Mouse (Mus musculus) myocyte (in vitro differentiated cells): Measurements from ENCODE around the gene March7. TPM values are rescaled to one million over a fixed set of nuclear protein-coding genes. Genes with fewer than 3 reads are reported as not detected.

Experiments
- H3K27me3 ChIP-seq: one replicate; pipeline ENCODE4 v1.6.1; 2011; ENCODE audit not compliant: control insufficient read depth, insufficient read depth, insufficient read length
- H3K36me3 ChIP-seq: one replicate; pipeline ENCODE4 v1.6.1; 2011; ENCODE audit not compliant: control insufficient read depth, insufficient read depth
- H3K4me2 ChIP-seq: one replicate; pipeline ENCODE4 v1.6.1; 2011; ENCODE audit warnings: low read depth, control low read depth
- H3K4me3 ChIP-seq: one replicate; pipeline ENCODE4 v1.5.1; 2011; ENCODE audit warnings: mild to moderate bottlenecking, control low read depth, moderate library complexity
- H3K79me2 ChIP-seq: one replicate; pipeline ENCODE4 v1.6.1; 2011; ENCODE audit not compliant: control insufficient read depth, insufficient read depth
- H3ac ChIP-seq: one replicate; pipeline ENCODE4 v1.6.1; 2011; ENCODE audit not compliant: control insufficient read depth, insufficient read length
- CEBPB ChIP-seq: IDR thresholded peaks from 2 replicates; pipeline ENCODE4 v1.6.1; 2011; ENCODE audit warnings: mild to moderate bottlenecking, moderate library complexity; ENCODE audit not compliant: poor library complexity, insufficient read depth, severe bottlenecking
- E2F4 ChIP-seq: IDR thresholded peaks from one replicate; pipeline ENCODE4 v1.6.1; 2011; ENCODE audit warnings: mild to moderate bottlenecking, control low read depth, moderate library complexity; ENCODE audit not compliant: insufficient read depth
- MAX ChIP-seq: IDR thresholded peaks from one replicate; pipeline ENCODE4 v1.6.1; 2011; ENCODE audit warnings: low read depth, mild to moderate bottlenecking, control low read depth
- MYOD1 ChIP-seq, 3 experiments: IDR thresholded peaks; one replicate each; pipeline ENCODE4 v1.6.1; 2011; ENCODE audit warnings: control low read depth in 2 of 3, low read depth in 2 of 3, mild to moderate bottlenecking in 2 of 3, moderate library complexity in 1 of 3; ENCODE audit not compliant: insufficient read length in 2 of 3, control insufficient read depth in 1 of 3
- MYOG ChIP-seq, 3 experiments: IDR thresholded peaks; one replicate each; pipeline ENCODE4 v1.6.1; 2011; ENCODE audit warnings: control low read depth in 2 of 3, low read depth in 2 of 3, mild to moderate bottlenecking in 2 of 3; ENCODE audit not compliant: insufficient read length in 2 of 3, control insufficient read depth in 1 of 3, insufficient read depth in 1 of 3
- POLR2A ChIP-seq: IDR thresholded peaks from one replicate; pipeline ENCODE4 v1.6.1; 2011; ENCODE audit warnings: low read depth, mild to moderate bottlenecking, control low read depth, moderate library complexity; ENCODE audit not compliant: insufficient read length
- POLR2AphosphoS2 ChIP-seq: IDR thresholded peaks from one replicate; pipeline ENCODE4 v1.6.1; 2011; ENCODE audit warnings: low read depth, control low read depth; ENCODE audit not compliant: insufficient read length
- REST ChIP-seq: IDR thresholded peaks from one replicate; pipeline ENCODE4 v1.6.1; 2011; ENCODE audit warnings: mild to moderate bottlenecking, control low read depth, moderate library complexity; ENCODE audit not compliant: insufficient read depth, insufficient read length
- SRF ChIP-seq: IDR thresholded peaks from one replicate; pipeline ENCODE4 v1.6.1; 2011; ENCODE audit warnings: low read depth; ENCODE audit not compliant: control insufficient read depth, insufficient read length
- TCF12 ChIP-seq: IDR thresholded peaks from one replicate; pipeline ENCODE4 v1.6.1; 2011; ENCODE audit warnings: mild to moderate bottlenecking, control low read depth; ENCODE audit not compliant: poor library complexity, insufficient read depth, severe bottlenecking
- TCF3 ChIP-seq: IDR thresholded peaks from one replicate; pipeline ENCODE4 v1.6.1; 2011; ENCODE audit warnings: low read depth, control low read depth; ENCODE audit not compliant: insufficient read length
- USF1 ChIP-seq: IDR thresholded peaks from one replicate; pipeline ENCODE4 v1.6.1; 2011; ENCODE audit warnings: low read depth, mild to moderate bottlenecking, control low read depth, moderate library complexity
- polyA plus RNA-seq: library from polyadenylated mRNA; unstranded; fragments of >200 nt; fragmentation: generic; extraction: Trizol; gene quantifications from one replicate; pipeline ENCODE4 v1.2.1, GENCODE M21; 2012; ENCODE audit warnings: missing spikeins

Gene March7
- polyA plus RNA-seq, 1 experiment = 9.8 TPM

GRCm38 (mm10) chr2:60288606-60289005 lies 78.9 kb downstream of the March7 start:
- Histone ChIP-seq H3K27me3 (peaks cover 8% of the 10 kb centered on the region), H3ac (no peak overlapping the region), H3K4me3 (no peak overlapping the region), H3K79me2 (no peaks in the 10 kb centered on the region), H3K36me3 (no peaks in the 10 kb centered on the region), H3K4me2 (no peak overlapping the region)
- TF ChIP-seq MYOG (IDR thresholded peaks at IDR 0.05; ENCODE audit: control insufficient read depth in 1 of 3, insufficient read depth in 1 of 3, insufficient read length in 2 of 3, low read depth in 2 of 3) = no peak
- no peak for TF ChIP-seq REST
- TF ChIP-seq SRF = no peak
- no peak for TF ChIP-seq CEBPB
- TF ChIP-seq MYOD1 (IDR thresholded peaks at IDR 0.05; ENCODE audit: control insufficient read depth in 1 of 3, insufficient read length in 2 of 3, low read depth in 2 of 3) = no peak
- TF ChIP-seq POLR2AphosphoS2 = no peak
- no peak for TF ChIP-seq MAX
- no peak for TF ChIP-seq TCF3

- no peak overlapping the region for H3K4me3 ChIP-seq
- no peak overlapping the region for H3K4me2 ChIP-seq
- no peaks in the 10 kb centered on the region for H3K79me2 ChIP-seq
- no peaks in the 10 kb centered on the region for H3K36me3 ChIP-seq
- H3K27me3 ChIP-seq = no peaks in the 10 kb centered on the region
- TF ChIP-seq MYOD1 (IDR thresholded peaks at IDR 0.05; ENCODE audit: control insufficient read depth in 1 of 3, insufficient read length in 2 of 3, low read depth in 2 of 3) = no peak
- TF ChIP-seq E2F4 = no peak
- TF ChIP-seq SRF = no peak
- TF ChIP-seq POLR2AphosphoS2 = no peak
- TF ChIP-seq MAX = no peak
- TF ChIP-seq TCF12 = no peak
- no peak for TF ChIP-seq TCF3
- TF ChIP-seq CEBPB = no peak
- no peak for TF ChIP-seq REST
- no peak for TF ChIP-seq MYOG (IDR thresholded peaks at IDR 0.05; ENCODE audit: control insufficient read depth in 1 of 3, insufficient read depth in 1 of 3, insufficient read length in 2 of 3, low read depth in 2 of 3)
- TF ChIP-seq USF1 = no peak
- TF ChIP-seq POLR2A = no peak
- H3ac ChIP-seq = no peak overlapping the region
Measured at GRCm38 (mm10) chr2:60289451-60289850, 79.8 kb downstream of the March7 start.

- H3K36me3 ChIP-seq = no peaks in the 10 kb centered on the region
- no peak overlapping the region for H3K4me2 ChIP-seq
- no peaks in the 10 kb centered on the region for H3K79me2 ChIP-seq
- TF ChIP-seq MYOD1 (IDR thresholded peaks at IDR 0.05; ENCODE audit: control insufficient read depth in 1 of 3, insufficient read length in 2 of 3, low read depth in 2 of 3) (no peak), POLR2AphosphoS2 (no peak), TCF12 (no peak), E2F4 (no peak), MYOG (IDR thresholded peaks at IDR 0.05; ENCODE audit: control insufficient read depth in 1 of 3, insufficient read depth in 1 of 3, insufficient read length in 2 of 3, low read depth in 2 of 3) (no peak), SRF (no peak), TCF3 (no peak), CEBPB (no peak), POLR2A (no peak), USF1 (no peak), MAX (no peak), REST (no peak)
- no peak overlapping the region for H3ac ChIP-seq
- no peaks in the 10 kb centered on the region for H3K27me3 ChIP-seq
- no peak overlapping the region for H3K4me3 ChIP-seq
Measured at GRCm38 (mm10) chr2:60291381-60291780, 81.7 kb downstream of the March7 start.

- H3K27me3 ChIP-seq = no peaks in the 10 kb centered on the region
- no peaks in the 10 kb centered on the region for H3K79me2 ChIP-seq
- no peak overlapping the region for H3ac ChIP-seq
- no peak overlapping the region for H3K4me3 ChIP-seq
- H3K4me2 ChIP-seq = no peak overlapping the region
- H3K36me3 ChIP-seq = peaks cover 16% of the 10 kb centered on the region
- TF ChIP-seq MYOG (IDR thresholded peaks at IDR 0.05; ENCODE audit: control insufficient read depth in 1 of 3, insufficient read depth in 1 of 3, insufficient read length in 2 of 3, low read depth in 2 of 3) (no peak), CEBPB (no peak), REST (no peak), POLR2A (no peak), SRF (no peak), TCF3 (no peak), POLR2AphosphoS2 (no peak), MAX (no peak), TCF12 (no peak), MYOD1 (IDR thresholded peaks at IDR 0.05; ENCODE audit: control insufficient read depth in 1 of 3, insufficient read length in 2 of 3, low read depth in 2 of 3) (no peak), USF1 (no peak), E2F4 (no peak)
Measured at GRCm38 (mm10) chr2:60298266-60298665, 88.6 kb downstream of the March7 start.

GRCm38 (mm10) chr2:60299323-60299722 lies 89.6 kb downstream of the March7 start:
- TF ChIP-seq POLR2AphosphoS2 (no peak), CEBPB (no peak), MAX (no peak), TCF3 (no peak), POLR2A (no peak), MYOG (IDR thresholded peaks at IDR 0.05; ENCODE audit: control insufficient read depth in 1 of 3, insufficient read depth in 1 of 3, insufficient read length in 2 of 3, low read depth in 2 of 3) (no peak), TCF12 (no peak), USF1 (no peak), REST (no peak), E2F4 (no peak), MYOD1 (IDR thresholded peaks at IDR 0.05; ENCODE audit: control insufficient read depth in 1 of 3, insufficient read length in 2 of 3, low read depth in 2 of 3) (no peak), SRF (no peak)
- no peak overlapping the region for H3ac ChIP-seq
- no peak overlapping the region for H3K4me3 ChIP-seq
- peaks cover 16% of the 10 kb centered on the region for H3K36me3 ChIP-seq
- H3K27me3 ChIP-seq = no peaks in the 10 kb centered on the region
- H3K79me2 ChIP-seq = no peaks in the 10 kb centered on the region
- H3K4me2 ChIP-seq = no peak overlapping the region
